Mouse (Mus musculus) limb, embryonic 11.5 days (tissue): ENCODE measurements around the gene H2-T24. TPM values are rescaled to one million over a fixed set of nuclear protein-coding genes. Genes with fewer than 3 reads are reported as not detected.
A peak's percentile ranks its signal among the peaks of the same experiment; 100 is the strongest.
"Not testable (repeated sequence)": the region's sequence is repeated elsewhere in the genome, so short reads cannot be mapped to it uniquely, and the experiment has no call there.

Experiments used
- ATAC-seq: fragments of 200-750 bp; cut with Nextera tagmentation; 2 replicates; pipeline ENCODE4 v1.8.0; 2017; ENCODE audit warnings: low read depth; ENCODE audit not compliant: insufficient number of reproducible peaks, low FRiP score, low TSS enrichment
- DNase-seq: peaks from one replicate; pipeline ENCODE4 v3.0.0-alpha.2; 2015; ENCODE audit warnings: low spot score
- H3K27ac ChIP-seq: fragments of 300-500 bp; sonication (generic); replicated peaks from 2 replicates; pipeline ENCODE4 v1.5.1; 2014; ENCODE audit warnings: low read depth, mild to moderate bottlenecking, low read length
- H3K27me3 ChIP-seq: fragments of 300-500 bp; sonication (generic); 2 replicates; pipeline ENCODE4 v1.6.1; 2014; ENCODE audit warnings: mild to moderate bottlenecking, low read length, mixed read lengths; ENCODE audit not compliant: control insufficient read depth, insufficient read depth
- H3K36me3 ChIP-seq: fragments of 300-500 bp; sonication (generic); 2 replicates; pipeline ENCODE4 v1.6.1; 2014; ENCODE audit warnings: mild to moderate bottlenecking, low read length, moderate library complexity, mixed read lengths; ENCODE audit not compliant: control insufficient read depth, insufficient read depth
- H3K4me1 ChIP-seq: fragments of 300-500 bp; sonication (generic); 2 replicates; pipeline ENCODE4 v1.6.1; 2014; ENCODE audit warnings: low read length, mixed read lengths; ENCODE audit not compliant: control insufficient read depth, insufficient read depth
- H3K4me2 ChIP-seq: fragments of 300-500 bp; sonication (generic); 2 replicates; pipeline ENCODE4 v1.6.1; 2014; ENCODE audit warnings: low read depth, mild to moderate bottlenecking, moderate library complexity; ENCODE audit not compliant: severe bottlenecking
- H3K4me3 ChIP-seq: fragments of 300-500 bp; sonication (generic); 2 replicates; pipeline ENCODE4 v1.5.1; 2014; ENCODE audit warnings: low read depth, low read length
- H3K9ac ChIP-seq: fragments of 300-500 bp; sonication (generic); 2 replicates; pipeline ENCODE4 v1.6.1; 2014; ENCODE audit warnings: mild to moderate bottlenecking, low read length
- H3K9me3 ChIP-seq: fragments of 300-500 bp; sonication (generic); 2 replicates; pipeline ENCODE4 v1.6.1; 2016; ENCODE audit warnings: low read length; ENCODE audit not compliant: control insufficient read depth
- WGBS: fragments of 180-500 bp; shearing (Covaris S2); extraction: QIAGEN DNeasy Blood & Tissue Kit; methylation state at CpG from one replicate; pipeline ENCODE4 v1.1.7; 2014; 5-methylcytosine and 5-hydroxymethylcytosine counted together
- polyA plus RNA-seq: library from polyadenylated mRNA; unstranded; fragments of >200 nt; fragmentation: Nextera tagmentation; extraction: Ambion mirVana; gene quantifications from 2 replicates; pipeline ENCODE4 v1.2.1, GENCODE M21; 2014

The H2-T24 gene
- 2.3 and 2.6 TPM in 2 replicates for polyA plus RNA-seq

- 40% methylated on average over 15 of the region's 15 CpGs for WGBS
- no peak within 1 kb of the TSS for H3K4me2 ChIP-seq
- H3K9ac ChIP-seq, result no peak within 1 kb of the TSS
- ATAC-seq (no peak), DNase-seq (peak; percentile 29)
- H3K4me1 ChIP-seq, result no peaks in the 10 kb centered on the region
- H3K36me3 ChIP-seq, result no peaks in the 10 kb centered on the region
- H3K9me3 ChIP-seq, result no peaks in the 10 kb centered on the region
- H3K27ac ChIP-seq, result no peak within 1 kb of the TSS
- H3K4me3 ChIP-seq, result no peak within 1 kb of the TSS
- H3K27me3 ChIP-seq, result no peaks in the 10 kb centered on the region
Measured at GRCm38 (mm10) chr17:36020191-36021073, at the start of gene H2-T24. Gene H2-T24 (minus strand): TSS chr17:36020560.

- H3K4me3 ChIP-seq, result no peak overlapping the region
- no peak overlapping the region for H3K4me2 ChIP-seq
- H3K9me3 ChIP-seq, result no peaks in the 10 kb centered on the region
- H3K4me1 ChIP-seq, result no peaks in the 10 kb centered on the region
- H3K36me3 ChIP-seq, result no peaks in the 10 kb centered on the region
- ATAC-seq, result no peak
- no peak overlapping the region for H3K27ac ChIP-seq
- DNase-seq, result peak; percentile 78
- H3K9ac ChIP-seq, result no peak overlapping the region
- no peaks in the 10 kb centered on the region for H3K27me3 ChIP-seq
- 40% methylated on average over 2 of the region's 2 CpGs for WGBS
Measured at GRCm38 (mm10) chr17:36060829-36061228, 40.5 kb upstream of the H2-T24 start.

GRCm38 (mm10) chr17:36058362-36058761, 38.0 kb upstream of the H2-T24 start, which contains the start of gene Gm11127:
Gene Gm11127 (minus strand): TSS chr17:36058371.
- not testable (repeated sequence) for H3K4me2 ChIP-seq, DNase-seq, H3K4me1 ChIP-seq, H3K4me3 ChIP-seq, H3K27ac ChIP-seq, H3K36me3 ChIP-seq, H3K9ac ChIP-seq, H3K9me3 ChIP-seq, H3K27me3 ChIP-seq, ATAC-seq
- WGBS, result 62% methylated on average over 1 of the region's 1 CpGs

- not testable (repeated sequence) for H3K4me3 ChIP-seq, H3K4me1 ChIP-seq, H3K4me2 ChIP-seq, H3K27ac ChIP-seq, H3K9ac ChIP-seq, H3K27me3 ChIP-seq, H3K9me3 ChIP-seq, H3K36me3 ChIP-seq, DNase-seq
- peak; percentile 51; the same call in 1 of the 2 replicates for ATAC-seq
- WGBS, result 91% methylated on average over 23 of the region's 25 CpGs
Measured at GRCm38 (mm10) chr17:36057927-36058326, 37.6 kb upstream of the H2-T24 start.

GRCm38 (mm10) chr17:36043286-36043685, 22.9 kb upstream of the H2-T24 start:
- no peak overlapping the region for H3K4me3 ChIP-seq
- peaks cover 2% of the 10 kb centered on the region; the same call in 1 of the 2 replicates for H3K4me1 ChIP-seq
- H3K4me2 ChIP-seq, result peak overlapping the region; percentile 58
- no peaks in the 10 kb centered on the region for H3K27me3 ChIP-seq
- no peaks in the 10 kb centered on the region for H3K9me3 ChIP-seq
- H3K27ac ChIP-seq, result no peak overlapping the region
- no peak overlapping the region for H3K9ac ChIP-seq
- no peaks in the 10 kb centered on the region for H3K36me3 ChIP-seq
- ATAC-seq, result no peak
- DNase-seq, result no peak
- WGBS, result 86% methylated on average over 3 of the region's 3 CpGs

GRCm38 (mm10) chr17:36042610-36043169, 22.3 kb upstream of the H2-T24 start, which contains the start of the genes H2-T22 and Gm6034:
Gene H2-T22 (minus strand): TSS chr17:36042747.
Gene Gm6034 (plus strand): TSS chr17:36042961.
- H3K9ac ChIP-seq, result 0 out of 2 replicates have a peak within 1 kb of the TSS, but pooled peaks have one; percentile 8
- not testable (repeated sequence) for H3K27me3 ChIP-seq
- 1% methylated on average over 12 of the region's 12 CpGs for WGBS

GRCm38 (mm10) chr17:36042055-36042454, 21.7 kb upstream of the H2-T24 start:
- peak; percentile 69 for ATAC-seq
- H3K4me2 ChIP-seq, result peak overlapping the region; percentile 58
- H3K9me3 ChIP-seq, H3K4me1 ChIP-seq, H3K27ac ChIP-seq, H3K27me3 ChIP-seq, H3K36me3 ChIP-seq, DNase-seq, H3K9ac ChIP-seq: not testable (repeated sequence)
- WGBS, result 2% methylated on average over 18 of the region's 19 CpGs
- H3K4me3 ChIP-seq, result peak overlapping the region; percentile 25

More at GRCm38 (mm10) chr17:36042610-36043169, 22.3 kb upstream of the H2-T24 start, which contains the start of the genes H2-T22 and Gm6034:
- peak; percentile 94 for ATAC-seq
- Histone ChIP-seq H3K4me3 (peak within 1 kb of the TSS; percentile 25), H3K4me2 (peak within 1 kb of the TSS; percentile 58)
- not testable (repeated sequence) for H3K36me3 ChIP-seq, H3K9me3 ChIP-seq, H3K4me1 ChIP-seq, H3K27ac ChIP-seq
- peak; percentile 68 for DNase-seq

- not testable (repeated sequence) for H3K36me3 ChIP-seq, H3K27ac ChIP-seq, H3K4me2 ChIP-seq, H3K9ac ChIP-seq, DNase-seq, H3K4me3 ChIP-seq, H3K9me3 ChIP-seq, H3K27me3 ChIP-seq, H3K4me1 ChIP-seq, ATAC-seq
- 86% methylated on average over 2 of the region's 2 CpGs for WGBS
Measured at GRCm38 (mm10) chr17:36040604-36041003, 20.2 kb upstream of the H2-T24 start.
